Mouse (Mus musculus) CH12.LX (cell line): Measurements from ENCODE around the gene Tmc2. TPM values are rescaled to one million over a fixed set of nuclear protein-coding genes. Genes with fewer than 3 reads are reported as not detected.

Source experiments
- DNase-seq: peaks from one replicate; pipeline ENCODE4 v3.0.0-alpha.2; 2013; ENCODE audit errors: extremely low read depth
- H3K27ac ChIP-seq: 2 replicates; pipeline ENCODE4 v1.5.1; 2012; ENCODE audit warnings: low read depth, mild to moderate bottlenecking, control low read depth, moderate library complexity; ENCODE audit not compliant: insufficient read depth
- H3K27me3 ChIP-seq: replicated peaks from 2 replicates; pipeline ENCODE3; 2012; ENCODE audit warnings: inconsistent platforms
- H3K36me3 ChIP-seq, 2 experiments: replicated peaks in 1 of 2; 2 replicates each; pipeline versions ENCODE3 to v1.6.1; 2012; ENCODE audit warnings: inconsistent platforms in 1 of 2, low read length in 1 of 2, mild to moderate bottlenecking in 1 of 2, mixed read lengths in 1 of 2, moderate library complexity in 1 of 2; ENCODE audit not compliant: control insufficient read depth in 1 of 2, insufficient read depth in 1 of 2
- H3K4me1 ChIP-seq, 2 experiments: 2 replicates each; pipeline ENCODE4 v1.6.1; 2012; ENCODE audit warnings: inconsistent platforms in 1 of 2, moderate library complexity in 1 of 2; ENCODE audit not compliant: insufficient read depth in 2 of 2, control insufficient read depth in 1 of 2
- H3K4me2 ChIP-seq: 2 replicates; pipeline ENCODE4 v1.6.1; 2012; ENCODE audit warnings: low read depth, mild to moderate bottlenecking, control low read depth; ENCODE audit not compliant: poor library complexity, insufficient read depth, severe bottlenecking
- H3K4me3 ChIP-seq, 3 experiments: fragments of 150-350 bp in 1 of 3; sonication (generic) in 1 of 3; replicated peaks in 1 of 3; 2 replicates each; pipeline versions ENCODE3 to v1.5.1; 2011 to 2012; ENCODE audit warnings: low read depth in 2 of 3, low read length in 2 of 3, mild to moderate bottlenecking in 2 of 3, moderate library complexity in 2 of 3, control low read depth in 1 of 3, improper control_type of control experiment in 1 of 3, inconsistent platforms in 1 of 3, mixed read lengths in 1 of 3; ENCODE audit not compliant: poor library complexity in 1 of 3
- H3K79me2 ChIP-seq: replicated peaks from 2 replicates; pipeline ENCODE4 v1.6.1; 2012; ENCODE audit warnings: mild to moderate bottlenecking, moderate library complexity; ENCODE audit not compliant: control insufficient read depth, poor library complexity, insufficient read depth, severe bottlenecking; ENCODE audit errors: extremely low read depth
- H3K9ac ChIP-seq: 2 replicates; pipeline ENCODE4 v1.6.1; 2012; ENCODE audit warnings: low read depth, mild to moderate bottlenecking, control low read depth, moderate library complexity; ENCODE audit not compliant: insufficient read depth
- H3K9me3 ChIP-seq: replicated peaks from 2 replicates; pipeline ENCODE3; 2012; ENCODE audit warnings: low read length, inconsistent platforms, mixed read lengths
- CHD1 ChIP-seq: IDR thresholded peaks from 2 replicates; pipeline ENCODE4 v1.6.1; 2012; ENCODE audit warnings: low read depth, low read length, improper control_type of control experiment, inconsistent platforms
- CHD2 ChIP-seq: IDR thresholded peaks from 2 replicates; pipeline ENCODE4 v1.6.1; 2011; ENCODE audit warnings: low read length, improper control_type of control experiment
- GABPA ChIP-seq: IDR thresholded peaks from 2 replicates; pipeline ENCODE4 v1.6.1; 2012; ENCODE audit warnings: low read depth, low read length, improper control_type of control experiment, inconsistent platforms; ENCODE audit not compliant: insufficient replicate concordance
- HCFC1 ChIP-seq: IDR thresholded peaks from 2 replicates; pipeline ENCODE4 v1.6.1; 2012; ENCODE audit warnings: low read depth, mild to moderate bottlenecking, inconsistent platforms, low read length, improper control_type of control experiment
- JUN ChIP-seq: IDR thresholded peaks from 2 replicates; pipeline ENCODE4 v1.6.1; 2011; ENCODE audit warnings: low read depth, mild to moderate bottlenecking, low read length, improper control_type of control experiment, moderate library complexity; ENCODE audit not compliant: insufficient read depth
- MAFK ChIP-seq: IDR thresholded peaks from 2 replicates; pipeline ENCODE4 v1.6.1; 2011; ENCODE audit warnings: low read length, improper control_type of control experiment; ENCODE audit not compliant: insufficient replicate concordance
- MAZ ChIP-seq: IDR thresholded peaks from 2 replicates; pipeline ENCODE4 v1.6.1; 2012; ENCODE audit warnings: low read depth, mild to moderate bottlenecking, inconsistent platforms, low read length, improper control_type of control experiment, moderate library complexity
- MEF2A ChIP-seq: IDR thresholded peaks from 2 replicates; pipeline ENCODE4 v1.6.1; 2014; ENCODE audit warnings: low read depth, mild to moderate bottlenecking, inconsistent platforms, low read length, improper control_type of control experiment, borderline replicate concordance
- RAD21 ChIP-seq: IDR thresholded peaks from 2 replicates; pipeline ENCODE4 v1.6.1; 2011; ENCODE audit warnings: low read depth, mild to moderate bottlenecking, low read length, improper control_type of control experiment, moderate library complexity
- RCOR1 ChIP-seq: conservative IDR thresholded peaks from 2 replicates; pipeline ENCODE4 v1.6.1; 2012; ENCODE audit warnings: low read depth, mild to moderate bottlenecking, inconsistent platforms, low read length, improper control_type of control experiment
- SIN3A ChIP-seq: IDR thresholded peaks from 2 replicates; pipeline ENCODE4 v1.6.1; 2012; ENCODE audit warnings: low read length, improper control_type of control experiment, inconsistent platforms
- SMC3 ChIP-seq: IDR thresholded peaks from 2 replicates; pipeline ENCODE4 v1.6.1; 2011; ENCODE audit warnings: low read depth, low read length, improper control_type of control experiment
- USF2 ChIP-seq: conservative IDR thresholded peaks from 2 replicates; pipeline ENCODE4 v1.6.1; 2011; ENCODE audit warnings: low read depth, low read length, improper control_type of control experiment
- ZKSCAN1 ChIP-seq: IDR thresholded peaks from 2 replicates; pipeline ENCODE4 v1.6.1; 2012; ENCODE audit warnings: low read depth, inconsistent platforms, low read length, improper control_type of control experiment, borderline replicate concordance
- ZMIZ1 ChIP-seq: IDR thresholded peaks from 2 replicates; pipeline ENCODE4 v1.6.1; 2012; ENCODE audit warnings: low read depth, mild to moderate bottlenecking, inconsistent platforms, low read length, improper control_type of control experiment
- ZNF384 ChIP-seq: IDR thresholded peaks from 2 replicates; pipeline ENCODE4 v1.6.1; 2012; ENCODE audit warnings: low read depth, low read length, improper control_type of control experiment, inconsistent platforms
- dilution Hi-C: fragments of 300-500 bp; cut with MboI; formaldehyde crosslinking; loops from 2 replicates; pipeline ENCODE4 v1.14.3; 2020; ENCODE audit warnings: low sequenced_read_pairs; ENCODE audit not compliant: extremely low pct_unique_long_range_greater_than_20kb, extremely low pct_ligation_motif_present
- in situ Hi-C: fragments of 300-500 bp; cut with MboI; formaldehyde crosslinking; loops from 3 replicates; pipeline ENCODE4 v1.14.3; 2019; ENCODE audit warnings: low sequenced_read_pairs, low pct_ligation_motif_present, low pct_unique_long_range_greater_than_20kb, mixed read lengths
- polyA plus RNA-seq: library from polyadenylated mRNA; unstranded; fragments of >175 nt; gene quantifications from 2 replicates; pipeline ENCODE4 v1.2.1, GENCODE M21; 2012; ENCODE audit warnings: low read depth; ENCODE audit not compliant: insufficient read length
- total RNA-seq, 2 experiments: library from RNA; depleted of rRNA; stranded (reverse); fragments of 300-350 nt in 1 of 2; fragments of >200 nt in 1 of 2; gene quantifications; 2 replicates each; pipeline ENCODE4 v1.2.3; 2012 to 2014

Gene Tmc2
- total and polyA plus RNA-seq, 3 experiments: not detected

GRCm38 (mm10) chr2:130297580-130297979 is 102.6 kb downstream of the Tmc2 start:
- DNase-seq: no peak
- no peaks in the 10 kb centered on the region for H3K36me3 ChIP-seq
- in situ Hi-C loops: loop anchor here (10.0 to 25.0 kb wide), 2 partner anchors 67 to 265 kb away; partner anchors contain the start of gene Mrps26
- H3K79me2 ChIP-seq: no peaks in the 10 kb centered on the region
- dilution Hi-C loops: no loop called here
- H3K27me3 ChIP-seq: peaks cover 37% of the 10 kb centered on the region
- H3K4me2 ChIP-seq: no peak overlapping the region
- no peaks in the 10 kb centered on the region for H3K9me3 ChIP-seq
- no peak overlapping the region for H3K9ac ChIP-seq
- no peak overlapping the region for H3K4me3 ChIP-seq
- TF ChIP-seq SIN3A (no peak), ZMIZ1 (no peak), MEF2A (no peak), USF2 (no peak), ZNF384 (no peak), GABPA (no peak), MAZ (no peak), CHD1 (no peak), HCFC1 (no peak)
- H3K4me1 ChIP-seq: peaks cover 13 to 42% of the 10 kb centered on the region in 2 experiments
- H3K27ac ChIP-seq: no peak overlapping the region

DNA sequence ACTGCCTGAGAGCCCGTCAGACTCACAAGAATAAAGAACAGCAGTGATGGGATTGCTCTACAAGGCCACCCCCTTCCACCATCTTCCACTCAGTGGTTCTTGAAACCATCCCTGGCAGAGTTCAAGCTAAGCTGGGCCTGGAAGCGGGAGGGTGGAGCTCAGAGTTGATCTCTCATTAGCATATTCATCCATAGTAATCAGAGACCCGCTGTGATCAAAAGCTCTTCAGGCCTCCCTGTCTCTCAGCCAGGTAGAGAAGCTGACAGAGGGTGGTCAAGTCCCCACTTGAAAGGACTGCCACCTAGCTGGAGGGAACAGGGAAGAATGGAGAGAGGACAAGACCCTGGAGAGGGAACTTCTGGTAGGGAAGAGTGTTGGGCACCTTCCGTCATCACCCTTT is 108.0 kb downstream of the Tmc2 start:
- dilution Hi-C loops (no loop called here), in situ Hi-C loops (no loop called here)
- no peaks in the 10 kb centered on the region for H3K9me3 ChIP-seq
- no peaks in the 10 kb centered on the region for H3K36me3 ChIP-seq
- no peak overlapping the region for H3K9ac ChIP-seq
- no peaks in the 10 kb centered on the region for H3K79me2 ChIP-seq
- H3K27me3 ChIP-seq: peaks cover 10% of the 10 kb centered on the region
- H3K4me2 ChIP-seq: no peak overlapping the region
- H3K4me1 ChIP-seq: peaks cover 0 to 16% of the 10 kb centered on the region in 2 experiments; a peak in 3 of 4 replicates
- TF ChIP-seq RCOR1 (no peak), MAFK (no peak), JUN (no peak), RAD21 (no peak), CHD2 (no peak), HCFC1 (no peak), SMC3 (no peak), ZKSCAN1 (no peak), ZMIZ1 (no peak)
- no peak overlapping the region for H3K4me3 ChIP-seq
- no peak for DNase-seq
- H3K27ac ChIP-seq: no peak overlapping the region

Other genes starting within 250 kb of the Tmc2 start
- not detected in 2 replicates for gene Tgm3, start 182.8 kb upstream of the Tmc2 start, total RNA-seq (2012; rRNA removed)
- not detected in 2 replicates for gene Tgm3, start 182.8 kb upstream of the Tmc2 start, total RNA-seq (2014; rRNA removed)
- not detected in 2 replicates for gene Tgm3, start 182.8 kb upstream of the Tmc2 start, polyA plus RNA-seq
- gene Tgm6, start 82.8 kb upstream of the Tmc2 start, total RNA-seq (2012; rRNA removed): not detected in 2 replicates
- gene Tgm6, start 82.8 kb upstream of the Tmc2 start, total RNA-seq (2014; rRNA removed): not detected in 2 replicates
- 0.08 and 0.09 TPM in 2 replicates for gene Tgm6, start 82.8 kb upstream of the Tmc2 start, polyA plus RNA-seq
- gene Snrpb, start 15.8 kb upstream of the Tmc2 start, total RNA-seq (2012; rRNA removed): 422 and 534 TPM in 2 replicates
- 515 and 524 TPM in 2 replicates for gene Snrpb, start 15.8 kb upstream of the Tmc2 start, total RNA-seq (2014; rRNA removed)
- 318 and 413 TPM in 2 replicates for gene Snrpb, start 15.8 kb upstream of the Tmc2 start, polyA plus RNA-seq
- gene Nop56, start 79.2 kb downstream of the Tmc2 start, total RNA-seq (2012; rRNA removed): 523 and 663 TPM in 2 replicates
- gene Nop56, start 79.2 kb downstream of the Tmc2 start, total RNA-seq (2014; rRNA removed): 725 and 772 TPM in 2 replicates
- gene Nop56, start 79.2 kb downstream of the Tmc2 start, polyA plus RNA-seq: 1,109 and 1,141 TPM in 2 replicates
- 134 TPM in 2 replicates for gene Idh3b, start 89.4 kb downstream of the Tmc2 start, total RNA-seq (2012; rRNA removed)
- 160 and 179 TPM in 2 replicates for gene Idh3b, start 89.4 kb downstream of the Tmc2 start, total RNA-seq (2014; rRNA removed)
- gene Idh3b, start 89.4 kb downstream of the Tmc2 start, polyA plus RNA-seq: 220 and 315 TPM in 2 replicates
- 0.13 TPM in 1 of 2 replicates, not detected in the other for gene Ebf4, start 100.0 kb downstream of the Tmc2 start, total RNA-seq (2012; rRNA removed)
- gene Ebf4, start 100.0 kb downstream of the Tmc2 start, total RNA-seq (2014; rRNA removed): not detected in 2 replicates
- 0.10 TPM in 1 of 2 replicates, not detected in the other for gene Ebf4, start 100.0 kb downstream of the Tmc2 start, polyA plus RNA-seq
- gene Cpxm1, start 202.4 kb downstream of the Tmc2 start, total RNA-seq (2012; rRNA removed): 0.08 and 0.13 TPM in 2 replicates
- gene Cpxm1, start 202.4 kb downstream of the Tmc2 start, total RNA-seq (2014; rRNA removed): 0.20 and 0.35 TPM in 2 replicates
- 0.27 and 0.31 TPM in 2 replicates for gene Cpxm1, start 202.4 kb downstream of the Tmc2 start, polyA plus RNA-seq
- not detected in 2 replicates for gene Gm28372, start 210.0 kb downstream of the Tmc2 start, total RNA-seq (2012; rRNA removed)
- not detected in 2 replicates for gene Gm28372, start 210.0 kb downstream of the Tmc2 start, total RNA-seq (2014; rRNA removed)
- gene Gm28372, start 210.0 kb downstream of the Tmc2 start, polyA plus RNA-seq: 0.23 TPM in 1 of 2 replicates, not detected in the other
- gene 1700020A23Rik, start 210.1 kb downstream of the Tmc2 start, total RNA-seq (2012; rRNA removed): not detected in 2 replicates
- not detected in 2 replicates for gene 1700020A23Rik, start 210.1 kb downstream of the Tmc2 start, total RNA-seq (2014; rRNA removed)
- gene 1700020A23Rik, start 210.1 kb downstream of the Tmc2 start, polyA plus RNA-seq: not detected in 2 replicates
- gene Tmem239, start 211.3 kb downstream of the Tmc2 start, total RNA-seq (2012; rRNA removed): not detected in 2 replicates
- not detected in 2 replicates for gene Tmem239, start 211.3 kb downstream of the Tmc2 start, total RNA-seq (2014; rRNA removed)
- gene Tmem239, start 211.3 kb downstream of the Tmc2 start, polyA plus RNA-seq: not detected in 2 replicates
- gene Vps16, start 229.1 kb downstream of the Tmc2 start, total RNA-seq (2012; rRNA removed): 105 and 119 TPM in 2 replicates
- gene Vps16, start 229.1 kb downstream of the Tmc2 start, total RNA-seq (2014; rRNA removed): 76.7 and 98.4 TPM in 2 replicates
- gene Vps16, start 229.1 kb downstream of the Tmc2 start, polyA plus RNA-seq: 113 and 141 TPM in 2 replicates
- gene Pced1a, start 229.5 kb downstream of the Tmc2 start, total RNA-seq (2012; rRNA removed): 13.3 and 15.3 TPM in 2 replicates
- 9.6 and 11.6 TPM in 2 replicates for gene Pced1a, start 229.5 kb downstream of the Tmc2 start, total RNA-seq (2014; rRNA removed)
- gene Pced1a, start 229.5 kb downstream of the Tmc2 start, polyA plus RNA-seq: 15.6 and 17.1 TPM in 2 replicates